Mouse (Mus musculus): ENCODE data around the gene Hectd3.

- TF ChIP-seq TAL1 (conservative IDR thresholded peaks at IDR 0.05; ENCODE audit: low read depth, low read length) (peak; percentile 28; the same call in 1 of the 2 replicates), CTCF (IDR thresholded peaks at IDR 0.05; ENCODE audit: low read depth, low read length) (no peak)
Observed at GRCm38 (mm10) chr4:117023469-117023868, 28.4 kb downstream of the Hectd3 start.

All from G1E (cell line).